24 mouse cellular contexts compared by ENCODE assay signal in the genomic region with DNA sequence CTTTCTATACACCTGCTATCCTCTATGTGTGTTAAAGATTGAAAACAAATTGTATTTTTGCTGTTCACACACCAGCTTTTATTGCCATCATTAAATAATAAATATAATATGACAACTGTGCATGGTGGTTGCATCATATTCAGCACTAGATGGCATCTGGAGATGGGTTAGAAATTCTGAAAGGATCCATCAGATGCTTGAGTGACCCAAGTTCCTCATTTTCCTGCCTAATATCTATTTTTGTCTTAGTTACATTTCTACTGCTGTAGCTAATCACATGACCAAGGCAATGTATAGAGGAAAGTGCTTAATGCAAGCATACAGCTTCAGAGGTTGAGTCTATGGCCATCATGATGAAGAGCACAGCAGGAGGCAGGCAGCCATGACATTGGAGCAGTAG.
A peak's percentile ranks its signal among the peaks of the same experiment; 100 is the strongest.
DNase-seq lines count a peak whose midpoint lies in the region; ATAC-seq and TF ChIP-seq lines count a peak whose summit lies in the region.
"Had no signal": no experiment of that assay in that cellular context is flagged by ENCODE, and none has a peak within 500 bp of the region (broad histone marks: within the 10 kb centered on the region; RNA-seq: fewer than 3 reads in every experiment).

No protein-coding gene starts in this region.

- ATAC-seq in intestine, postnatal 0 days, result no peak
- ATAC-seq in intestine, embryonic 16.5 days, result no peak
- ATAC-seq in granulocyte monocyte progenitor cell, adult 5-6 weeks (replicated peaks; ENCODE audit: poor library complexity, severe bottlenecking), result peak; percentile 84
- ATAC-seq: CD4-positive, CD25-positive, alpha-beta regulatory T cell, adult 4 months; forebrain, embryonic 14.5 days had no signal

- no peak overlapping the region for H3K4me2 ChIP-seq in intestine, postnatal 0 days (replicated peaks; ENCODE audit: low read depth)
- H3K4me2 ChIP-seq in intestine, embryonic 16.5 days (ENCODE audit: low read depth, low read length), result no peak overlapping the region
- H3K4me2 ChIP-seq in CH12.LX (ENCODE audit: insufficient read depth, low read depth, poor library complexity, severe bottlenecking), result no peak overlapping the region
- H3K4me2 ChIP-seq: embryonic facial prominence, embryonic 15.5 days; heart, embryonic 15.5 days; hindbrain, embryonic 13.5 days had no signal

- TF ChIP-seq POLR2A in CH12.LX (IDR thresholded peaks at IDR 0.05; ENCODE audit: low read depth, low read length), result no peak

- no peaks in the 10 kb centered on the region for H3K4me1 ChIP-seq in intestine, postnatal 0 days (replicated peaks; ENCODE audit: control insufficient read depth, insufficient read depth, low read length)
- H3K4me1 ChIP-seq in intestine, embryonic 16.5 days (ENCODE audit: control insufficient read depth, insufficient read depth, low read length), result no peaks in the 10 kb centered on the region
- peaks cover 12 to 34% of the 10 kb centered on the region in 2 experiments for H3K4me1 ChIP-seq in CH12.LX (ENCODE audit: control insufficient read depth in 1 of 2, insufficient read depth in 2 of 2)
- H3K4me1 ChIP-seq: embryonic facial prominence, embryonic 15.5 days; forebrain, embryonic 10.5 days; heart, embryonic 10.5 days; heart, embryonic 15.5 days; hindbrain, embryonic 13.5 days had no signal

- no peak overlapping the region for H3K27ac ChIP-seq in intestine, postnatal 0 days (ENCODE audit: low read depth, low read length)
- no peak overlapping the region for H3K27ac ChIP-seq in intestine, embryonic 16.5 days (ENCODE audit: low read length)
- peak overlapping the region; percentile 36; the same call in 1 of the 2 replicates for H3K27ac ChIP-seq in CH12.LX (ENCODE audit: insufficient read depth, low read depth)
- H3K27ac ChIP-seq: embryonic facial prominence, embryonic 15.5 days; forebrain, embryonic 10.5 days; heart, embryonic 10.5 days; heart, embryonic 15.5 days; hindbrain, embryonic 13.5 days had no signal

- peak; percentile 83 for TF ChIP-seq RAD21 in CH12.LX (IDR thresholded peaks at IDR 0.05; ENCODE audit: low read depth, low read length)

- H3K79me2 ChIP-seq in CH12.LX (replicated peaks; ENCODE audit: control insufficient read depth, extremely low read depth, insufficient read depth, poor library complexity, severe bottlenecking), result no peaks in the 10 kb centered on the region

- H3K9ac ChIP-seq in intestine, postnatal 0 days (ENCODE audit: low read depth, low read length), result no peak overlapping the region
- H3K9ac ChIP-seq in intestine, embryonic 16.5 days (ENCODE audit: low read depth, low read length), result no peak overlapping the region
- no peak overlapping the region for H3K9ac ChIP-seq in CH12.LX (ENCODE audit: insufficient read depth, low read depth)
- H3K9ac ChIP-seq: embryonic facial prominence, embryonic 15.5 days; heart, embryonic 15.5 days; hindbrain, embryonic 13.5 days had no signal

- TF ChIP-seq EP300 in CH12.LX (IDR thresholded peaks at IDR 0.05; ENCODE audit: low read length), result peak; percentile 55

- in situ Hi-C loops in CH12.LX (cut with MboI; ENCODE audit: low pct_ligation_motif_present, low pct_unique_long_range_greater_than_20kb, low sequenced_read_pairs), result loop anchor here (10.0 kb wide), 1 partner anchor 179 kb away; no protein-coding TSS in a partner anchor

- no peaks in the 10 kb centered on the region for H3K27me3 ChIP-seq in intestine, postnatal 0 days (replicated peaks; ENCODE audit: control insufficient read depth, insufficient read depth, low read length)
- H3K27me3 ChIP-seq in intestine, embryonic 16.5 days (replicated peaks; ENCODE audit: control insufficient read depth, insufficient read depth, low read length), result no peaks in the 10 kb centered on the region
- no peaks in the 10 kb centered on the region for H3K27me3 ChIP-seq in CH12.LX (replicated peaks)
- H3K27me3 ChIP-seq: embryonic facial prominence, embryonic 15.5 days; heart, embryonic 15.5 days; hindbrain, embryonic 13.5 days had no signal

- no peaks in the 10 kb centered on the region for H3K36me3 ChIP-seq in intestine, postnatal 0 days (ENCODE audit: control insufficient read depth, insufficient read depth)
- no peaks in the 10 kb centered on the region for H3K36me3 ChIP-seq in intestine, embryonic 16.5 days (ENCODE audit: control insufficient read depth, insufficient read depth, low read length)
- no peaks in the 10 kb centered on the region for H3K36me3 ChIP-seq in CH12.LX (replicated peaks in 1 of 2; ENCODE audit: control insufficient read depth in 1 of 2, insufficient read depth in 1 of 2, low read length in 1 of 2)
- H3K36me3 ChIP-seq: embryonic facial prominence, embryonic 15.5 days; forebrain, embryonic 10.5 days; heart, embryonic 10.5 days; heart, embryonic 15.5 days; hindbrain, embryonic 13.5 days had no signal

- 0 out of 2 replicates have a peak, but pooled peaks have one; percentile 7 for TF ChIP-seq CTCF in intestine, postnatal 0 days (IDR thresholded peaks at IDR 0.05; ENCODE audit: low read depth)
- TF ChIP-seq CTCF in CH12.LX (conservative IDR thresholded peaks at IDR 0.05 in 1 of 2, IDR thresholded peaks at IDR 0.05 in 1 of 2; ENCODE audit: low read depth in 2 of 2, low read length in 2 of 2), result peak in 1 of 2 experiments; percentile 83; a peak in 2 of 4 replicates

- dilution Hi-C loops in CH12.LX (cut with MboI; ENCODE audit: extremely low pct_ligation_motif_present, extremely low pct_unique_long_range_greater_than_20kb, low sequenced_read_pairs), result no loop called here

- 0 out of 2 replicates have a peak, but pooled peaks cover 5% of the 10 kb centered on the region for H3K9me3 ChIP-seq in intestine, postnatal 0 days (ENCODE audit: control insufficient read depth)
- H3K9me3 ChIP-seq in intestine, embryonic 16.5 days (ENCODE audit: control insufficient read depth, low read length), result no peaks in the 10 kb centered on the region
- no peaks in the 10 kb centered on the region for H3K9me3 ChIP-seq in CH12.LX (replicated peaks; ENCODE audit: low read length)
- H3K9me3 ChIP-seq: embryonic facial prominence, embryonic 15.5 days; heart, embryonic 10.5 days; heart, embryonic 15.5 days had no signal

- DNase-seq in 416B (ENCODE audit: low read depth) (peak; percentile 10), CH12.LX (ENCODE audit: extremely low read depth) (peak; percentile 70)
- DNase-seq in right cerebral cortex, adult 2 months (ENCODE audit: low spot score in 2 of 2), result no peak
- no peak for DNase-seq in spleen, adult 12 weeks (ENCODE audit: low spot score)
- DNase-seq: adrenal gland, adult 2 months; adrenal gland, postnatal 25 days; B cell, adult 2 months; cerebellum, adult 18-20 months; cerebellum, adult 9-11 months; embryo, embryonic 11 days; gastrocnemius, postnatal 10 days; heart, postnatal 14 days; kidney, adult 11 months had no signal

- no peak overlapping the region for H3K4me3 ChIP-seq in intestine, postnatal 0 days (ENCODE audit: low read depth, low read length)
- no peak overlapping the region for H3K4me3 ChIP-seq in intestine, embryonic 16.5 days (ENCODE audit: low read length)
- H3K4me3 ChIP-seq in CH12.LX (replicated peaks in 1 of 3; ENCODE audit: low read depth in 2 of 3, low read length in 2 of 3, poor library complexity in 1 of 3), result no peak overlapping the region
- H3K4me3 ChIP-seq: embryonic facial prominence, embryonic 15.5 days; erythroblast, embryonic 14.5 days; forebrain, embryonic 10.5 days; heart, embryonic 10.5 days; heart, embryonic 15.5 days; hindbrain, embryonic 13.5 days had no signal

TF ChIP-seq in CH12.LX, 34 proteins besides CTCF, POLR2A, EP300 and RAD21:
- no peak for TF ChIP-seq NELFE (IDR thresholded peaks at IDR 0.05; ENCODE audit: low read depth, low read length)
- no peak for TF ChIP-seq TCF12 (IDR thresholded peaks at IDR 0.05; ENCODE audit: low read depth, low read length)
- peak; percentile 92 for TF ChIP-seq MEF2A (IDR thresholded peaks at IDR 0.05; ENCODE audit: borderline replicate concordance, low read depth, low read length)
- peak; percentile 38; the same call in 1 of the 2 replicates for TF ChIP-seq USF2 (conservative IDR thresholded peaks at IDR 0.05; ENCODE audit: low read depth, low read length)
- TF ChIP-seq PAX5 (IDR thresholded peaks at IDR 0.05; ENCODE audit: low read length), result no peak
- TF ChIP-seq IRF4 (IDR thresholded peaks at IDR 0.05; ENCODE audit: low read depth, low read length), result 0 out of 2 replicates have a peak, but pooled peaks have one; percentile 27
- peak; percentile 22; the same call in 1 of the 2 replicates for TF ChIP-seq USF1 (IDR thresholded peaks at IDR 0.05; ENCODE audit: low read depth, low read length)
- peak; percentile 50; the same call in 1 of the 2 replicates for TF ChIP-seq JUND (conservative IDR thresholded peaks at IDR 0.05; ENCODE audit: low read depth, low read length)
- no peak for TF ChIP-seq ETS1 (conservative IDR thresholded peaks at IDR 0.05; ENCODE audit: low read depth, low read length)
- TF ChIP-seq ZNF384 (IDR thresholded peaks at IDR 0.05; ENCODE audit: low read depth, low read length), result no peak
- TF ChIP-seq SIN3A (IDR thresholded peaks at IDR 0.05; ENCODE audit: low read length), result no peak
- peak; percentile 86 for TF ChIP-seq SMC3 (IDR thresholded peaks at IDR 0.05; ENCODE audit: low read depth, low read length)
- peak; percentile 83 for TF ChIP-seq BHLHE40 (IDR thresholded peaks at IDR 0.05; ENCODE audit: low read depth, low read length)
- TF ChIP-seq ZC3H11A (IDR thresholded peaks at IDR 0.05; ENCODE audit: low read depth, low read length), result peak; percentile 67; the same call in 1 of the 2 replicates

Comparison
In these comparisons a context has a peak if more than half of its experiments do, and no peak if none do; other contexts are left out.
1. DNase-seq: peak in 416B (single experiment) and CH12.LX (single experiment); none in right cerebral cortex, adult 2 months (0 of 2) and spleen, adult 12 weeks (single experiment).